Mouse (Mus musculus) kidney, embryonic 14.5 days (tissue): ENCODE results near the gene Icam4. TPM values are rescaled to one million over a fixed set of nuclear protein-coding genes. Genes with fewer than 3 reads are reported as not detected.

Source experiments
- ATAC-seq: fragments of 200-750 bp; cut with Nextera tagmentation; 2 replicates; pipeline ENCODE4 v1.8.0; 2017; ENCODE audit warnings: moderate number of reproducible peaks, mild to moderate bottlenecking, moderate TSS enrichment, moderate library complexity; ENCODE audit not compliant: low FRiP score, low TSS enrichment
- H3K27ac ChIP-seq: fragments of 300-500 bp; sonication (generic); 2 replicates; pipeline ENCODE4 v1.5.1; 2014; ENCODE audit warnings: low read depth, mild to moderate bottlenecking, low read length, moderate library complexity, mixed read lengths
- H3K27me3 ChIP-seq: fragments of 300-500 bp; sonication (generic); 2 replicates; pipeline ENCODE4 v1.6.1; 2014; ENCODE audit warnings: mild to moderate bottlenecking, low read length; ENCODE audit not compliant: control insufficient read depth, insufficient read depth
- H3K36me3 ChIP-seq: fragments of 300-500 bp; sonication (generic); 2 replicates; pipeline ENCODE4 v1.6.1; 2014; ENCODE audit warnings: low read length, mixed read lengths; ENCODE audit not compliant: control insufficient read depth, insufficient read depth
- H3K4me1 ChIP-seq: fragments of 300-500 bp; sonication (generic); 2 replicates; pipeline ENCODE4 v1.6.1; 2014; ENCODE audit warnings: low read length, mixed read lengths; ENCODE audit not compliant: control insufficient read depth, insufficient read depth
- H3K4me2 ChIP-seq: fragments of 300-500 bp; sonication (generic); replicated peaks from 2 replicates; pipeline ENCODE4 v1.6.1; 2014; ENCODE audit warnings: low read depth, mild to moderate bottlenecking, low read length
- H3K4me3 ChIP-seq: fragments of 300-500 bp; sonication (generic); 2 replicates; pipeline ENCODE4 v1.5.1; 2014; ENCODE audit warnings: mild to moderate bottlenecking, low read length
- H3K9ac ChIP-seq: fragments of 300-500 bp; sonication (generic); 2 replicates; pipeline ENCODE4 v1.6.1; 2014; ENCODE audit warnings: low read depth, mild to moderate bottlenecking, low read length, moderate library complexity
- H3K9me3 ChIP-seq: fragments of 300-500 bp; sonication (generic); 2 replicates; pipeline ENCODE4 v1.6.1; 2016; ENCODE audit warnings: low read length; ENCODE audit not compliant: control insufficient read depth
- WGBS: fragments of 180-500 bp; shearing (Covaris S2); extraction: QIAGEN DNeasy Blood & Tissue Kit; methylation state at CpG from one replicate; pipeline ENCODE4 v1.1.7; 2014; 5-methylcytosine and 5-hydroxymethylcytosine counted together
- polyA plus RNA-seq: library from polyadenylated mRNA; unstranded; fragments of >200 nt; fragmentation: Nextera tagmentation; extraction: Ambion mirVana; gene quantifications from 2 replicates; pipeline ENCODE4 v1.2.1, GENCODE M21; 2014

The Icam4 gene
- polyA plus RNA-seq: 0.45 and 0.49 TPM in 2 replicates

- Histone ChIP-seq H3K4me1 (peaks cover 33% of the 10 kb centered on the region), H3K9ac (peak within 1 kb of the TSS; percentile 5; the same call in 1 of the 2 replicates), H3K4me3 (peak within 1 kb of the TSS; percentile 25), H3K9me3 (no peaks in the 10 kb centered on the region), H3K4me2 (peak within 1 kb of the TSS; percentile 64), H3K36me3 (no peaks in the 10 kb centered on the region), H3K27ac (no peak within 1 kb of the TSS), H3K27me3 (peaks cover 45% of the 10 kb centered on the region)
- WGBS: 4% methylated on average over 37 of the region's 37 CpGs
- peak; percentile 41 for ATAC-seq
These were observed at the start of gene Icam4 for GRCm38 (mm10) chr9:21029291-21030054. Gene Icam4, plus strand, starts transcription at chr9:21029373.

GRCm38 (mm10) chr9:20979769-20980168 lies 49.4 kb upstream of the Icam4 start:
- no peaks in the 10 kb centered on the region for H3K9me3 ChIP-seq
- H3K4me1 ChIP-seq: peaks cover 12% of the 10 kb centered on the region
- no peak overlapping the region for H3K27ac ChIP-seq
- 90% methylated on average over 7 of the region's 7 CpGs for WGBS
- H3K4me2 ChIP-seq: no peak overlapping the region
- no peaks in the 10 kb centered on the region for H3K27me3 ChIP-seq
- ATAC-seq: no peak
- H3K9ac ChIP-seq: no peak overlapping the region
- no peaks in the 10 kb centered on the region for H3K36me3 ChIP-seq
- H3K4me3 ChIP-seq: no peak overlapping the region

GRCm38 (mm10) chr9:20982171-20982570 lies 47.0 kb upstream of the Icam4 start:
- no peak for ATAC-seq
- H3K9ac ChIP-seq: no peak overlapping the region
- no peak overlapping the region for H3K4me3 ChIP-seq
- 0 out of 2 replicates have a peak, but pooled peaks cover 7% of the 10 kb centered on the region for H3K4me1 ChIP-seq
- no peaks in the 10 kb centered on the region for H3K36me3 ChIP-seq
- no peaks in the 10 kb centered on the region for H3K27me3 ChIP-seq
- 68% methylated on average over 3 of the region's 3 CpGs for WGBS
- H3K4me2 ChIP-seq: no peak overlapping the region
- H3K27ac ChIP-seq: no peak overlapping the region
- H3K9me3 ChIP-seq: no peaks in the 10 kb centered on the region

- no peaks in the 10 kb centered on the region for H3K36me3 ChIP-seq
- H3K9ac ChIP-seq: no peak overlapping the region
- no peak overlapping the region for H3K4me3 ChIP-seq
- no peak overlapping the region for H3K4me2 ChIP-seq
- no peak overlapping the region for H3K27ac ChIP-seq
- no peaks in the 10 kb centered on the region for H3K27me3 ChIP-seq
- no peak for ATAC-seq
- H3K9me3 ChIP-seq: no peaks in the 10 kb centered on the region
- WGBS: 29% methylated on average over 5 of the region's 5 CpGs
- H3K4me1 ChIP-seq: 0 out of 2 replicates have a peak, but pooled peaks cover 7% of the 10 kb centered on the region
These were observed 46.0 kb upstream of the Icam4 start for GRCm38 (mm10) chr9:20983169-20983568.

GRCm38 (mm10) chr9:20986952-20987686 lies 42.1 kb upstream of the Icam4 start:
- H3K36me3 ChIP-seq: no peaks in the 10 kb centered on the region
- H3K9me3 ChIP-seq: no peaks in the 10 kb centered on the region
- no peak overlapping the region for H3K4me2 ChIP-seq
- 0 out of 2 replicates have a peak, but pooled peaks cover 12% of the 10 kb centered on the region for H3K4me1 ChIP-seq
- WGBS: 57% methylated on average over 15 of the region's 15 CpGs
- ATAC-seq: peak; percentile 75
- no peak overlapping the region for H3K4me3 ChIP-seq
- H3K27ac ChIP-seq: peak overlapping the region; percentile 42; the same call in 1 of the 2 replicates
- no peak overlapping the region for H3K9ac ChIP-seq
- H3K27me3 ChIP-seq: no peaks in the 10 kb centered on the region; the same call in 1 of the 2 replicates

- Histone ChIP-seq H3K27ac (peak overlapping the region; percentile 42; the same call in 1 of the 2 replicates), H3K4me2 (no peak overlapping the region), H3K9ac (no peak overlapping the region), H3K27me3 (no peaks in the 10 kb centered on the region; the same call in 1 of the 2 replicates), H3K36me3 (no peaks in the 10 kb centered on the region), H3K4me1 (0 out of 2 replicates have a peak, but pooled peaks cover 10% of the 10 kb centered on the region), H3K9me3 (no peaks in the 10 kb centered on the region), H3K4me3 (no peak overlapping the region)
- ATAC-seq: no peak
- WGBS: 21% methylated on average over 7 of the region's 7 CpGs
These were observed 41.2 kb upstream of the Icam4 start for GRCm38 (mm10) chr9:20987953-20988352.

GRCm38 (mm10) chr9:20990861-20991260 lies 38.3 kb upstream of the Icam4 start:
- 0 out of 2 replicates have a peak, but pooled peaks have one; percentile 10 for ATAC-seq
- WGBS: 2% methylated on average over 10 of the region's 10 CpGs
- no peaks in the 10 kb centered on the region; the same call in 1 of the 2 replicates for H3K27me3 ChIP-seq
- H3K9ac ChIP-seq: 0 out of 2 replicates have a peak overlapping the region, but pooled peaks have one; percentile 8
- no peaks in the 10 kb centered on the region for H3K36me3 ChIP-seq
- H3K4me1 ChIP-seq: 0 out of 2 replicates have a peak, but pooled peaks cover 6% of the 10 kb centered on the region
- H3K9me3 ChIP-seq: no peaks in the 10 kb centered on the region
- H3K27ac ChIP-seq: no peak overlapping the region
- H3K4me3 ChIP-seq: 0 out of 2 replicates have a peak overlapping the region, but pooled peaks have one; percentile 2
- H3K4me2 ChIP-seq: peak overlapping the region; percentile 21; the same call in 1 of the 2 replicates

GRCm38 (mm10) chr9:20991587-20991986 lies 37.6 kb upstream of the Icam4 start:
- H3K4me3 ChIP-seq: no peak overlapping the region
- H3K4me2 ChIP-seq: no peak overlapping the region
- H3K9me3 ChIP-seq: no peaks in the 10 kb centered on the region
- no peaks in the 10 kb centered on the region for H3K36me3 ChIP-seq
- no peak overlapping the region for H3K27ac ChIP-seq
- 93% methylated on average over 4 of the region's 4 CpGs for WGBS
- no peak for ATAC-seq
- no peaks in the 10 kb centered on the region; the same call in 1 of the 2 replicates for H3K27me3 ChIP-seq
- 0 out of 2 replicates have a peak, but pooled peaks cover 6% of the 10 kb centered on the region for H3K4me1 ChIP-seq
- H3K9ac ChIP-seq: no peak overlapping the region
